Mouse (Mus musculus): ENCODE results near the gene Echdc3. TPM values are rescaled to one million over a fixed set of nuclear protein-coding genes. Genes with fewer than 3 reads are reported as not detected.

Gene Echdc3
- 17.3 and 27.4 TPM in 2 replicates for total RNA-seq (2014; rRNA removed; ENCODE audit: low replicate concordance)
- polyA plus RNA-seq (2015; fragmentation: Nextera tagmentation; extraction: Ambion mirVana), result 16.9 and 17.7 TPM in 2 replicates

DNA sequence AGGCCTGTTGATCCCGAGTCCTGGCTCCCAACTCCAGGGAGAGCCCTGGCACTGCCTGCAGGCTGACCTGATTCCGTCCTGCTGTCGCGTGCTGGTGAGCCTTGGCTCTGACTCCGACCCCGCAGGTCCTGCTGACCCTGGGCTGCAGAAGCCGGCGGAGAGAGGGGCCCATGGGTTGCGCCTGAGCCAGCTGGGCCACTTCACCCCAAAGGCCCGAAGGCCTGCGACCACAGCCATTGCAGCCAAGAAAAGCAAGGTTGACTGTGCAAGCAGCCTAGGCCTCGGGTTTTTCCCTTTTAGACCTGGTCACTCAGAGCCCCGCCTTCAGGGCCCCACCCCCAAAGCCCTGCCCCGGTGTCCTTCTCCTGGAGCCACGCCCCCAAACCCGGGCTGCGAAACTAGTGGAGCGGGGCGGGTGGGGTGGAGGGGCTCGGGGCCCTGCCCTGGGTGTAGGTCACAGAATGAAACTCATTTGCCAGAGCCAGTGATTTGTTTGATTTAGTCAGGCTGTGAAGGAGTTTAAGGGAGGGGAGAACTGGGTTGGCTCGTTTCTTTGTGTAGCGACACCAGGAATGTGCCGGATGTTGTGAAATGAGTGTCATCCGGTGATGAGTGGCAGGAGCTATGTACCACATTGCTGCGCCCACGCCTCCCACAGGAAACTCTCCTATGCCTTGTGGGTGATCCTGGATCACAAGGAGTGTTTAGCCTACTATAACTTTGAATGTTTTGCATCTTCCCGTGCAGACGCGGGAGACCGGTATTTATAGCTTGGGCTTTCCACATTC lies at the start of gene Echdc3:
Echdc3 (minus strand) TSS at position 310 of the 788 bp plus-strand sequence.
- H3K4me1 ChIP-seq (ENCODE audit: control insufficient read depth, insufficient read depth), result peaks cover 13% of the 10 kb centered on the region; the same call in 1 of the 2 replicates
- ATAC-seq (ENCODE audit: insufficient read depth, low read depth) (peak; percentile 95), DNase-seq (ENCODE audit: low spot score) (peak; percentile 93)
- no peaks in the 10 kb centered on the region for H3K27me3 ChIP-seq (ENCODE audit: control insufficient read depth, insufficient read depth, low read length)
- TF ChIP-seq CTCF (IDR thresholded peaks at IDR 0.05; ENCODE audit: low read depth), result no peak
- peak; percentile 39 for TF ChIP-seq EP300 (IDR thresholded peaks at IDR 0.05; ENCODE audit: low read depth)
- WGBS, result 3% methylated on average over 30 of the region's 30 CpGs
- H3K4me2 ChIP-seq (ENCODE audit: low read depth, low read length), result peak within 1 kb of the TSS; percentile 81
- no peaks in the 10 kb centered on the region for H3K36me3 ChIP-seq (replicated peaks; ENCODE audit: control insufficient read depth, insufficient read depth, low read length)
- H3K9ac ChIP-seq (replicated peaks; ENCODE audit: low read depth, low read length), result peak within 1 kb of the TSS; percentile 79
- peak within 1 kb of the TSS; percentile 60 for H3K4me3 ChIP-seq (ENCODE audit: low read depth, low read length)
- H3K27ac ChIP-seq (ENCODE audit: low read depth), result peak within 1 kb of the TSS; percentile 98
- H3K9me3 ChIP-seq (replicated peaks; ENCODE audit: control insufficient read depth, low read length), result no peaks in the 10 kb centered on the region

DNA sequence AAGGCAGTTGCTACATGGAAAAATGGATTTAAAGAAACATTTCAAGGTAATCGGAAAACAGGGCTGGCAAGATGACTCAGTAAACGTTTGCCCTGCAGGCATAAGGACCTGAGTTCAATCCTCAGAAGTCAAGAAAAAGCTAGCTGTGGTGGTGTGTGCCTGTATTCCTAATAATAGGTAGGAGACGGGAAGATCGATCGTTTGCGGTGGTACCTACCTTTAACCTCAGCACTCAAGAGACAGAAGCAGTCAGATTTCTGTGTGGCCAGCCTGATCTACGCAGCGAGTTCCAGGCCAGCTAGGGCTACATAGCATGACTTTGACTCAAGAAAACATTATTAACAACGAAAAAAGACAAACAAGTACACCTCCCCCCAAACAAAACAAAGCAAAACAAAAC lies 48.9 kb upstream of the Echdc3 start:
- TF ChIP-seq CTCF (IDR thresholded peaks at IDR 0.05; ENCODE audit: low read depth) (no peak), EP300 (IDR thresholded peaks at IDR 0.05; ENCODE audit: low read depth) (no peak)
- H3K4me1 ChIP-seq (ENCODE audit: control insufficient read depth, insufficient read depth), result peaks cover 13% of the 10 kb centered on the region
- H3K4me3 ChIP-seq (ENCODE audit: low read depth, low read length), result no peak overlapping the region
- peak overlapping the region; percentile 66 for H3K27ac ChIP-seq (ENCODE audit: low read depth)
- no peak overlapping the region for H3K4me2 ChIP-seq (ENCODE audit: low read depth, low read length)
- no peaks in the 10 kb centered on the region for H3K36me3 ChIP-seq (replicated peaks; ENCODE audit: control insufficient read depth, insufficient read depth, low read length)
- no peak overlapping the region for H3K9ac ChIP-seq (replicated peaks; ENCODE audit: low read depth, low read length)
- H3K27me3 ChIP-seq (ENCODE audit: control insufficient read depth, insufficient read depth, low read length), result no peaks in the 10 kb centered on the region
- H3K9me3 ChIP-seq (replicated peaks; ENCODE audit: control insufficient read depth, low read length), result no peaks in the 10 kb centered on the region
- no peak for ATAC-seq (ENCODE audit: insufficient read depth, low read depth)
- no peak for DNase-seq (ENCODE audit: low spot score)
- WGBS, result 79% methylated on average over 9 of the region's 9 CpGs

DNA sequence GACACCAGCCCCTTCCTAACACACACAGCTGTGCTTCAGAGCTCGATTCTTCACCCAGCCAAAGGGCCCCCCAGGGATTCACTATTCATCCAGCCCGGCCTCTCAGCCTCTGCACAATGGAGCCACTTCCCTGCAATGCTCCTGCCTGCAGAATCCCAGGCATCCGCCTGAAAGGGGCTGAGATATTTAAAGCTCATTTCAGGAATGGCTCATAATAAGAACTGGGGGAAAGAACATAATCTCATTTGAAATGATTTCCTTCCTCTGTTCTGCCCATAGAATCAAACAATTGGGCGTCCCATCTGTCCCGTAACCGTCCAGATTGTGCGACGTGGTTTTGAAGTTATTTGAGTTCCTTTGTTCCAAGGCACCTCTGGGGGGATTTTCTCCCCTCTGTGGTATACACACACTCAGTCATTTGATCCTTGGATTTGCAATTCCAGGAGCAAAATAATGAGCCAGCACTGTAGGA lies 48.4 kb upstream of the Echdc3 start:
- Histone ChIP-seq H3K4me3 (ENCODE audit: low read depth, low read length) (no peak overlapping the region), H3K4me1 (ENCODE audit: control insufficient read depth, insufficient read depth) (peaks cover 18% of the 10 kb centered on the region), H3K27me3 (ENCODE audit: control insufficient read depth, insufficient read depth, low read length) (no peaks in the 10 kb centered on the region), H3K36me3 (replicated peaks; ENCODE audit: control insufficient read depth, insufficient read depth, low read length) (no peaks in the 10 kb centered on the region), H3K9ac (replicated peaks; ENCODE audit: low read depth, low read length) (no peak overlapping the region), H3K9me3 (replicated peaks; ENCODE audit: control insufficient read depth, low read length) (no peaks in the 10 kb centered on the region), H3K4me2 (ENCODE audit: low read depth, low read length) (no peak overlapping the region), H3K27ac (ENCODE audit: low read depth) (peak overlapping the region; percentile 66)
- DNase-seq (ENCODE audit: low spot score) (peak; percentile 25), ATAC-seq (ENCODE audit: insufficient read depth, low read depth) (peak; percentile 17; the same call in 1 of the 2 replicates)
- TF ChIP-seq CTCF (IDR thresholded peaks at IDR 0.05; ENCODE audit: low read depth) (no peak), EP300 (IDR thresholded peaks at IDR 0.05; ENCODE audit: low read depth) (peak; percentile 31)
- 32% methylated on average over 8 of the region's 8 CpGs for WGBS

DNA sequence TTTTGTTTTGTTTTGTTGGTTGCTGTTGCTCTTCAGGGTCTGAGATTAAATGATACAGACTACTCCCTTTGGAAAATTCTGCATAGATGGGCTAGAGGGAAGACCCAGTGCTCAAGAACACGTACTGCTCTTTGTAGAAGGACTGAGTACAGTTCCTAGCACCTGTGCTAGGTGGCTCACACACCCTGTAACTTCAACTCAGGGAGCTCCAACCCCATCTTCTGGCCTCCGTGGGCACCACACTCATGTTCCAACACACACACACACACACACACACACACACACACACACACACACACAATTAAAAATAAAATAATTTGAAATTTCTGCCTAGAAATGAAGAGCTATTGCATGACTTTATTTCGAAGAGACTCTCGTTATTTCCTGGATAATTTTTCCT lies 47.8 kb upstream of the Echdc3 start:
- peaks cover 22% of the 10 kb centered on the region for H3K4me1 ChIP-seq (ENCODE audit: control insufficient read depth, insufficient read depth)
- WGBS, result 82% methylated on average over 4 of the region's 4 CpGs
- no peak overlapping the region for H3K4me3 ChIP-seq (ENCODE audit: low read depth, low read length)
- peak overlapping the region; percentile 66 for H3K27ac ChIP-seq (ENCODE audit: low read depth)
- H3K36me3 ChIP-seq (replicated peaks; ENCODE audit: control insufficient read depth, insufficient read depth, low read length), result no peaks in the 10 kb centered on the region
- ATAC-seq (ENCODE audit: insufficient read depth, low read depth) (no peak), DNase-seq (ENCODE audit: low spot score) (no peak)
- TF ChIP-seq EP300 (IDR thresholded peaks at IDR 0.05; ENCODE audit: low read depth), result no peak
- TF ChIP-seq CTCF (IDR thresholded peaks at IDR 0.05; ENCODE audit: low read depth), result no peak
- H3K9me3 ChIP-seq (replicated peaks; ENCODE audit: control insufficient read depth, low read length), result no peaks in the 10 kb centered on the region
- no peak overlapping the region for H3K9ac ChIP-seq (replicated peaks; ENCODE audit: low read depth, low read length)
- H3K4me2 ChIP-seq (ENCODE audit: low read depth, low read length), result no peak overlapping the region
- H3K27me3 ChIP-seq (ENCODE audit: control insufficient read depth, insufficient read depth, low read length), result no peaks in the 10 kb centered on the region

DNA sequence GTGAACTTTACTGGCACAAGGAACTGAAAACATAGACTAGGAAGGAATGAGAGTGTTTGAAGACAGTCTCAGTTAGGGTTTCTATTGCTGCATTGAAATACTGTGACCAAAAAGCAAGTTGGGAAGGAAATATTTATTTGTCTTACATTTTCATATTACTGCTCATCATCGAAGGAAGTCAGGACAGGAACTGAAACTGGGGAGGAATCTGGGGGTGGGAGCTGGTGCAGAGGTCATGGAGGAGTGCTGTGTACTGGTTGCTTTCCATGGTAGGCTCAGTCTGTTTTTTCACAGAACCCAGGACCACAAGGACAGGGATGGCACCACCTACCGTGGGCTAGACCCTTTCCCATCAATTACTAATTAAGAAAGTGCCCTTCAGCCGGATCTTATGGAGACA lies 46.3 kb upstream of the Echdc3 start:
- no peak overlapping the region for H3K4me3 ChIP-seq (ENCODE audit: low read depth, low read length)

More for the DNA sequence above, 46.3 kb upstream of the Echdc3 start:
- Histone ChIP-seq H3K36me3 (replicated peaks; ENCODE audit: control insufficient read depth, insufficient read depth, low read length) (no peaks in the 10 kb centered on the region), H3K4me2 (ENCODE audit: low read depth, low read length) (no peak overlapping the region), H3K27me3 (ENCODE audit: control insufficient read depth, insufficient read depth, low read length) (no peaks in the 10 kb centered on the region), H3K4me1 (ENCODE audit: control insufficient read depth, insufficient read depth) (peaks cover 20% of the 10 kb centered on the region), H3K9ac (replicated peaks; ENCODE audit: low read depth, low read length) (no peak overlapping the region), H3K9me3 (replicated peaks; ENCODE audit: control insufficient read depth, low read length) (no peaks in the 10 kb centered on the region), H3K27ac (ENCODE audit: low read depth) (no peak overlapping the region)
- DNase-seq (ENCODE audit: low spot score) (no peak), ATAC-seq (ENCODE audit: insufficient read depth, low read depth) (no peak)
- TF ChIP-seq EP300 (IDR thresholded peaks at IDR 0.05; ENCODE audit: low read depth), result no peak
- no peak for TF ChIP-seq CTCF (IDR thresholded peaks at IDR 0.05; ENCODE audit: low read depth)
- 69% methylated on average over 3 of the region's 3 CpGs for WGBS

Data from heart, postnatal 0 days (tissue).